Mouse (Mus musculus) liver, adult 2 months (tissue): ENCODE measurements around the gene Arhgap28. TPM values are rescaled to one million over a fixed set of nuclear protein-coding genes. Genes with fewer than 3 reads are reported as not detected.

Experiments
- DNase-seq: peaks from one replicate; pipeline ENCODE4 v3.0.0-alpha.2; 2011; ENCODE audit warnings: low read depth, low spot score; ENCODE audit errors: extremely low read depth
- H3K27ac ChIP-seq: fragments of 200-500 bp; replicated peaks from 2 replicates; pipeline ENCODE4 v1.5.1; 2012; ENCODE audit warnings: low read depth, mild to moderate bottlenecking, control low read depth, inconsistent platforms, low read length; ENCODE audit not compliant: insufficient read depth
- H3K27me3 ChIP-seq: fragments of 200-500 bp; 2 replicates; pipeline ENCODE4 v1.6.1; 2012; ENCODE audit warnings: mild to moderate bottlenecking, moderate library complexity, low read length, inconsistent platforms; ENCODE audit not compliant: control insufficient read depth, insufficient read depth
- H3K36me3 ChIP-seq: fragments of 200-500 bp; 2 replicates; pipeline ENCODE4 v1.6.1; 2012; ENCODE audit warnings: low read length, inconsistent platforms; ENCODE audit not compliant: control insufficient read depth, insufficient read depth
- H3K4me1 ChIP-seq: fragments of 200-500 bp; 2 replicates; pipeline ENCODE4 v1.6.1; 2011; ENCODE audit warnings: low read length; ENCODE audit not compliant: control insufficient read depth, insufficient read depth
- H3K4me3 ChIP-seq: fragments of 200-500 bp; 2 replicates; pipeline ENCODE4 v1.5.1; 2011; ENCODE audit warnings: low read depth, mild to moderate bottlenecking, control low read depth, low read length, moderate library complexity; ENCODE audit not compliant: insufficient read depth
- H3K79me2 ChIP-seq: fragments of 200-500 bp; 2 replicates; pipeline ENCODE4 v1.6.1; 2012; ENCODE audit warnings: inconsistent platforms, mild to moderate bottlenecking, low read length, moderate library complexity; ENCODE audit not compliant: control insufficient read depth, insufficient read depth
- H3K9ac ChIP-seq: fragments of 200-500 bp; 2 replicates; pipeline ENCODE4 v1.6.1; 2012; ENCODE audit warnings: low read depth, mild to moderate bottlenecking, control low read depth, inconsistent platforms, low read length
- CTCF ChIP-seq: fragments of 200-500 bp; IDR thresholded peaks from 2 replicates; pipeline ENCODE4 v1.5.1; 2011; ENCODE audit warnings: low read depth, low read length, control low read depth
- POLR2A ChIP-seq: fragments of 200-500 bp; IDR thresholded peaks from 2 replicates; pipeline ENCODE4 v1.6.1; 2011; ENCODE audit warnings: low read length, control low read depth; ENCODE audit not compliant: insufficient read depth; ENCODE audit errors: extremely low read depth
- WGBS: fragments of 180-500 bp; shearing (Covaris S2); methylation state at CpG from one replicate; pipeline ENCODE4 v1.1.7; 2018; 5-methylcytosine and 5-hydroxymethylcytosine counted together
- polyA plus RNA-seq: library from polyadenylated mRNA; depleted of rRNA; stranded (reverse); fragments of >200 nt; gene quantifications from 2 replicates; pipeline ENCODE4 v1.2.3, GENCODE M21; 2012
- total RNA-seq: library from RNA; depleted of rRNA; stranded (reverse); fragments of >200 nt; gene quantifications from 2 replicates; pipeline ENCODE4 v1.2.3, GENCODE M21; 2014

The Arhgap28 gene
- total and polyA plus RNA-seq, 2 experiments = 0.11 to 0.37 TPM

DNA sequence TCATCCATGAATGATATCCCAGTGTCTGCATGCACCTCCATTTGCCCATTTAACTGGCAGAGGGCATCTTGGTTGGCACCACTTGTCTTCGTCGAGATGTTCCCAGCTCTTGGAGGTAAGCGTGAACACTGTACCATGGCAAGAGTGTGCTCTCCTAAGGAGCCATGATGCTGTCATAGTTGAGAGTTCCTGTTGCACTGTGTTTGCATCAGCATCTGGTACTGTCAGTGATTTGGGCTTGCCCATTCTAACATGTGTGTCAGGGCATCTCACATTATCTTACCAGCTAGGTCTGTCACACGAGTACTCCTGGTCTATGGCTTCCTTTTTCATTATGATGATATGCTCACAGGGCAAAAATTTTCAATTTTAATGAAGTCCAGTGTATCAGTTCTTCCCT is 24.6 kb upstream of the Arhgap28 start:
- 88% methylated on average over 4 of the region's 4 CpGs for WGBS
- Histone ChIP-seq H3K27me3 (no peaks in the 10 kb centered on the region), H3K27ac (no peak overlapping the region), H3K36me3 (no peaks in the 10 kb centered on the region), H3K79me2 (no peaks in the 10 kb centered on the region), H3K4me1 (no peaks in the 10 kb centered on the region), H3K4me3 (no peak overlapping the region), H3K9ac (no peak overlapping the region)
- no peak for TF ChIP-seq CTCF
- no peak for TF ChIP-seq POLR2A
- DNase-seq = no peak

DNA sequence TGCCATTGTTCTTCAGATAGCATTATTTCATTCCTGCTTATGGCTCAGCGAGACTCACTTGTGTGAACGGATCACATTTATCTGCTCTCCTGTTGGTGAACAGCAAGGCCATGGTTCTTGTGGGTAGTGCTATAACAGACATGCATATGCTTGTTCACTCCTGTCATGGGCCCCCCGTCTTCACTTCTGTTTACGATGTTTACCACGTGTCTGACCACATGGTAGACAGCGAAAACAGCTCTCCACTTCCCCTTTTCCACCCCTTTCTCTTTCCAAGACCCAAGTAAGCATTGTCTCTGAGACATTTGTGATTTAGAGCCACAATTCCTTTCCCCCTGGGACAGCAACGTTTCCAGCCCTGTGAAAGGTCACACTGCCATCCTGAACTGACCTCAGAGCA is 20.4 kb upstream of the Arhgap28 start:
- 67% methylated on average over 7 of the region's 7 CpGs for WGBS
- no peak overlapping the region for H3K9ac ChIP-seq
- no peaks in the 10 kb centered on the region for H3K4me1 ChIP-seq
- no peak overlapping the region for H3K4me3 ChIP-seq
- H3K27me3 ChIP-seq = no peaks in the 10 kb centered on the region
- TF ChIP-seq CTCF (no peak), POLR2A (no peak)
- no peaks in the 10 kb centered on the region for H3K79me2 ChIP-seq
- H3K36me3 ChIP-seq = no peaks in the 10 kb centered on the region
- H3K27ac ChIP-seq = no peak overlapping the region
- DNase-seq = no peak

DNA sequence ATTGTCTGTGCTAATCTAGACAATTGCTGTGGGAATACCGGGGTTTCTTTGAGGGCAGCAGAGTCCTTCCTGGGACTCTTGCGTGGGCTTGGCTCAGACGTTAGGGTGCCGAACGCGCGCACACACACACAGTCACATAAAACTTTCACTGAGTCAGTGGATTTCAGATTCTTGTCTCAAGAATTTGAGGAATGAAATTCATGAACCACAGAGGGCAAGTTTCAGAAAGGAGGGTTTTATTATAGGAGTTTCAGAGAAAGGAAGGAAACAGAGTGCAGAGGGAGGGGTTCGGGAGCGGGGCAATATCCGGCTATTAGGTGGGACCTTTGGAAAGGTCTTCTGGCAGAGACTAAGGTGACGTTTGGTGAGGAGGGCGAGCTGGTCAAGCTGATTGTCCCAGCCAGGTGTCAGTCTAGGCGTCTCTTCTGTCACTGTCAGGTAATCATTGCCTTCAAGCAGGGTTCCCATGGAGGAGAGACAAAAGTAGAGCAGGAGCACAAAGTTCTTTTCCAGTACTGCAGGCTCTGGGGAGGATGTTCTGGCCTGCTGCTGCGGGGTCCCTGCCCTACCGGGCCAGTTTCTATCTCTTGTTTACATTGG is 15.6 kb upstream of the Arhgap28 start:
- Histone ChIP-seq H3K4me3 (no peak overlapping the region), H3K9ac (no peak overlapping the region), H3K36me3 (no peaks in the 10 kb centered on the region), H3K79me2 (no peaks in the 10 kb centered on the region), H3K27ac (no peak overlapping the region), H3K4me1 (no peaks in the 10 kb centered on the region), H3K27me3 (no peaks in the 10 kb centered on the region)
- no peak for DNase-seq
- WGBS = 56% methylated on average over 15 of the region's 15 CpGs
- TF ChIP-seq POLR2A (no peak), CTCF (no peak)

DNA sequence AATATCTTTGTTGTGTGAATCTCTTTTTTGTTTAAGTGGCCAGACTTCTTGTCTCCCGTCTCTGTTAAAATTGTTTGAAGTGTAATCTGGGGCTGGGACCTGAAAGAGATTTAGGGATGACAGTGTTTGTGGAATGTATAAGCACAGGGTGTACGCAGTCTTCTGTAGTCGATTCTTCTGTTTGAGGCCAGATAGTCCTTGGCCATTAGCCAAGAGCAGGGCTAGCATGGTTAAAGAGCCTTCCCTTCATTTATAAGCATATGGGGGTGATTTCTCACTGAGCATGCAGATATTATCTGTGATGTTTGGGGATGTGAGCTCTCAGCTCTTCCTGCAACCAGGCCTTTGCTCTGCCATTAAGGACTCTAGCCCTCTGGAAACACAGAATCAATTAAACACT is 13.2 kb upstream of the Arhgap28 start:
- Histone ChIP-seq H3K27ac (no peak overlapping the region), H3K9ac (no peak overlapping the region), H3K79me2 (no peaks in the 10 kb centered on the region), H3K4me1 (no peaks in the 10 kb centered on the region), H3K36me3 (no peaks in the 10 kb centered on the region), H3K27me3 (no peaks in the 10 kb centered on the region), H3K4me3 (no peak overlapping the region)
- 42% methylated on average over 3 of the region's 3 CpGs for WGBS
- no peak for DNase-seq
- no peak for TF ChIP-seq CTCF
- no peak for TF ChIP-seq POLR2A

DNA sequence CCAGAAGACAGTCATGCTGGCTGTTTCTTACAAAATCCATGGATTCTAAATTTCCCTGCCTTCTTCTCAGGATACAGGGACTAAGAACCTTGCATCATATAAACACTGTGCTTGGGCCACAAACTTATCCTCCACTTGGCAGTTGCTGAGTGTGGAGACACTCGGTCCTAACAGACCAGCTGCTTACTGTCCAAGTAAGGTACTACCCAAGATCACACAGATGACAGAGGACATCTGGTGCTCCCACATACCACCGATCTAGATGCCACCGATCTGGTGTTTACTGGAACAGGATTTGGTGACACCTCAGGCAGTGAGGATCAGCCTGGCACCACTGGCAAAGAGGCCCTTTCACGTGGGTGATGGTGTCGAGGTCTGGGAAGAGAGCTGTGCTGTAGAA is 7.7 kb upstream of the Arhgap28 start:
- Histone ChIP-seq H3K9ac (no peak overlapping the region), H3K27me3 (no peaks in the 10 kb centered on the region), H3K79me2 (no peaks in the 10 kb centered on the region), H3K4me1 (no peaks in the 10 kb centered on the region), H3K36me3 (no peaks in the 10 kb centered on the region), H3K27ac (no peak overlapping the region), H3K4me3 (no peak overlapping the region)
- 79% methylated on average over 5 of the region's 5 CpGs for WGBS
- no peak for DNase-seq
- TF ChIP-seq POLR2A = no peak
- no peak for TF ChIP-seq CTCF

DNA sequence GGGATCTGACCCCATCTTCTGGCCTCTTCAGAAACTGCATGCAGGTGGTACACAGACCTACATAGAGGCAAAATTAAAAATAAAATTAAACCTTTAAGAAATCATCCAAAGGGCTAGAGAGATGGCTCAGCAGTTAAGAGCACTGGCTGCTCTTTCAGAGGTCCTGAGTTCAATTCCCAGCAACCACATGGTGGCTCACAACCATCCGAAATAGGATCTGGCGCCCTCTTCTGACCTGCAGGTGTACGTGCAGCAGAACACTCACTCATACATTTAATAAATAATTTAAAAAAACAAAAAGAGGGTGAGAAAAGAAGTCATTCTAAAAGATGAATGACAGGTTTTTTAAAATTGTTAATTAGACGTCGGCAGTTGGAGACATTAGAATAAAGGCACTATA is 6.1 kb upstream of the Arhgap28 start:
- H3K4me1 ChIP-seq = no peaks in the 10 kb centered on the region
- H3K27me3 ChIP-seq = no peaks in the 10 kb centered on the region
- no peaks in the 10 kb centered on the region for H3K36me3 ChIP-seq
- H3K9ac ChIP-seq = no peak overlapping the region
- H3K27ac ChIP-seq = no peak overlapping the region
- H3K4me3 ChIP-seq = no peak overlapping the region
- WGBS = 93% methylated on average over 5 of the region's 5 CpGs
- no peak for DNase-seq
- no peak for TF ChIP-seq CTCF
- TF ChIP-seq POLR2A = no peak
- H3K79me2 ChIP-seq = no peaks in the 10 kb centered on the region
